Mouse (Mus musculus) CH12.LX (cell line): Measurements from ENCODE around the gene Kcnk6. TPM values are rescaled to one million over a fixed set of nuclear protein-coding genes. Genes with fewer than 3 reads are reported as not detected.
A peak's percentile ranks its signal among the peaks of the same experiment; 100 is the strongest.

ENCODE experiments used
- DNase-seq: peaks from one replicate; pipeline ENCODE4 v3.0.0-alpha.2; 2013; ENCODE audit errors: extremely low read depth
- H3K27ac ChIP-seq: 2 replicates; pipeline ENCODE4 v1.5.1; 2012; ENCODE audit warnings: low read depth, mild to moderate bottlenecking, control low read depth, moderate library complexity; ENCODE audit not compliant: insufficient read depth
- H3K27me3 ChIP-seq: replicated peaks from 2 replicates; pipeline ENCODE3; 2012; ENCODE audit warnings: inconsistent platforms
- H3K36me3 ChIP-seq, 2 experiments: replicated peaks in 1 of 2; 2 replicates each; pipeline versions ENCODE3 to v1.6.1; 2012; ENCODE audit warnings: inconsistent platforms in 1 of 2, low read length in 1 of 2, mild to moderate bottlenecking in 1 of 2, mixed read lengths in 1 of 2, moderate library complexity in 1 of 2; ENCODE audit not compliant: control insufficient read depth in 1 of 2, insufficient read depth in 1 of 2
- H3K4me1 ChIP-seq, 2 experiments: 2 replicates each; pipeline ENCODE4 v1.6.1; 2012; ENCODE audit warnings: inconsistent platforms in 1 of 2, moderate library complexity in 1 of 2; ENCODE audit not compliant: insufficient read depth in 2 of 2, control insufficient read depth in 1 of 2
- H3K4me2 ChIP-seq: 2 replicates; pipeline ENCODE4 v1.6.1; 2012; ENCODE audit warnings: low read depth, mild to moderate bottlenecking, control low read depth; ENCODE audit not compliant: poor library complexity, insufficient read depth, severe bottlenecking
- H3K4me3 ChIP-seq, 3 experiments: fragments of 150-350 bp in 1 of 3; sonication (generic) in 1 of 3; replicated peaks in 1 of 3; 2 replicates each; pipeline versions ENCODE3 to v1.5.1; 2011 to 2012; ENCODE audit warnings: low read depth in 2 of 3, low read length in 2 of 3, mild to moderate bottlenecking in 2 of 3, moderate library complexity in 2 of 3, control low read depth in 1 of 3, improper control_type of control experiment in 1 of 3, inconsistent platforms in 1 of 3, mixed read lengths in 1 of 3; ENCODE audit not compliant: poor library complexity in 1 of 3
- H3K79me2 ChIP-seq: replicated peaks from 2 replicates; pipeline ENCODE4 v1.6.1; 2012; ENCODE audit warnings: mild to moderate bottlenecking, moderate library complexity; ENCODE audit not compliant: control insufficient read depth, poor library complexity, insufficient read depth, severe bottlenecking; ENCODE audit errors: extremely low read depth
- H3K9ac ChIP-seq: 2 replicates; pipeline ENCODE4 v1.6.1; 2012; ENCODE audit warnings: low read depth, mild to moderate bottlenecking, control low read depth, moderate library complexity; ENCODE audit not compliant: insufficient read depth
- H3K9me3 ChIP-seq: replicated peaks from 2 replicates; pipeline ENCODE3; 2012; ENCODE audit warnings: low read length, inconsistent platforms, mixed read lengths
- BHLHE40 ChIP-seq: IDR thresholded peaks from 2 replicates; pipeline ENCODE4 v1.6.1; 2011; ENCODE audit warnings: mild to moderate bottlenecking, low read depth, low read length, improper control_type of control experiment
- E2F4 ChIP-seq: IDR thresholded peaks from 2 replicates; pipeline ENCODE4 v1.6.1; 2011; ENCODE audit warnings: low read depth, low read length, improper control_type of control experiment; ENCODE audit not compliant: insufficient replicate concordance
- EP300 ChIP-seq: IDR thresholded peaks from 2 replicates; pipeline ENCODE4 v1.6.1; 2011; ENCODE audit warnings: low read length, improper control_type of control experiment
- HCFC1 ChIP-seq: IDR thresholded peaks from 2 replicates; pipeline ENCODE4 v1.6.1; 2012; ENCODE audit warnings: low read depth, mild to moderate bottlenecking, inconsistent platforms, low read length, improper control_type of control experiment
- JUN ChIP-seq: IDR thresholded peaks from 2 replicates; pipeline ENCODE4 v1.6.1; 2011; ENCODE audit warnings: low read depth, mild to moderate bottlenecking, low read length, improper control_type of control experiment, moderate library complexity; ENCODE audit not compliant: insufficient read depth
- JUND ChIP-seq: conservative IDR thresholded peaks from 2 replicates; pipeline ENCODE4 v1.6.1; 2011; ENCODE audit warnings: low read depth, low read length, improper control_type of control experiment
- KAT2A ChIP-seq: IDR thresholded peaks from 2 replicates; pipeline ENCODE4 v1.6.1; 2012; ENCODE audit warnings: low read length, improper control_type of control experiment, inconsistent platforms; ENCODE audit not compliant: insufficient replicate concordance
- MAFK ChIP-seq: IDR thresholded peaks from 2 replicates; pipeline ENCODE4 v1.6.1; 2011; ENCODE audit warnings: low read length, improper control_type of control experiment; ENCODE audit not compliant: insufficient replicate concordance
- MAZ ChIP-seq: IDR thresholded peaks from 2 replicates; pipeline ENCODE4 v1.6.1; 2012; ENCODE audit warnings: low read depth, mild to moderate bottlenecking, inconsistent platforms, low read length, improper control_type of control experiment, moderate library complexity
- MXI1 ChIP-seq: IDR thresholded peaks from 2 replicates; pipeline ENCODE4 v1.6.1; 2011; ENCODE audit warnings: mild to moderate bottlenecking, low read depth, low read length, improper control_type of control experiment
- NELFE ChIP-seq: IDR thresholded peaks from 2 replicates; pipeline ENCODE4 v1.6.1; 2011; ENCODE audit warnings: low read depth, low read length, improper control_type of control experiment
- NRF1 ChIP-seq: IDR thresholded peaks from 2 replicates; pipeline ENCODE4 v1.6.1; 2014; ENCODE audit warnings: low read depth, mild to moderate bottlenecking, inconsistent platforms, low read length, improper control_type of control experiment, moderate library complexity
- PAX5 ChIP-seq: IDR thresholded peaks from 2 replicates; pipeline ENCODE4 v1.6.1; 2012; ENCODE audit warnings: low read length, inconsistent platforms, mixed read lengths
- SMC3 ChIP-seq: IDR thresholded peaks from 2 replicates; pipeline ENCODE4 v1.6.1; 2011; ENCODE audit warnings: low read depth, low read length, improper control_type of control experiment
- TCF12 ChIP-seq: IDR thresholded peaks from 2 replicates; pipeline ENCODE4 v1.6.1; 2014; ENCODE audit warnings: low read depth, mild to moderate bottlenecking, inconsistent platforms, low read length, improper control_type of control experiment
- UBTF ChIP-seq: IDR thresholded peaks from 2 replicates; pipeline ENCODE4 v1.6.1; 2012; ENCODE audit warnings: low read depth, mild to moderate bottlenecking, inconsistent platforms, low read length, improper control_type of control experiment, moderate library complexity
- USF1 ChIP-seq: IDR thresholded peaks from 2 replicates; pipeline ENCODE4 v1.6.1; 2014; ENCODE audit warnings: low read depth, mild to moderate bottlenecking, inconsistent platforms, low read length, improper control_type of control experiment
- USF2 ChIP-seq: conservative IDR thresholded peaks from 2 replicates; pipeline ENCODE4 v1.6.1; 2011; ENCODE audit warnings: low read depth, low read length, improper control_type of control experiment
- ZC3H11A ChIP-seq: IDR thresholded peaks from 2 replicates; pipeline ENCODE4 v1.6.1; 2012; ENCODE audit warnings: low read depth, mild to moderate bottlenecking, inconsistent platforms, low read length, improper control_type of control experiment
- ZNF384 ChIP-seq: IDR thresholded peaks from 2 replicates; pipeline ENCODE4 v1.6.1; 2012; ENCODE audit warnings: low read depth, low read length, improper control_type of control experiment, inconsistent platforms
- dilution Hi-C: fragments of 300-500 bp; cut with MboI; formaldehyde crosslinking; loops from 2 replicates; pipeline ENCODE4 v1.14.3; 2020; ENCODE audit warnings: low sequenced_read_pairs; ENCODE audit not compliant: extremely low pct_unique_long_range_greater_than_20kb, extremely low pct_ligation_motif_present
- in situ Hi-C: fragments of 300-500 bp; cut with MboI; formaldehyde crosslinking; loops from 3 replicates; pipeline ENCODE4 v1.14.3; 2019; ENCODE audit warnings: low sequenced_read_pairs, low pct_ligation_motif_present, low pct_unique_long_range_greater_than_20kb, mixed read lengths
- polyA plus RNA-seq: library from polyadenylated mRNA; unstranded; fragments of >175 nt; gene quantifications from 2 replicates; pipeline ENCODE4 v1.2.1, GENCODE M21; 2012; ENCODE audit warnings: low read depth; ENCODE audit not compliant: insufficient read length
- total RNA-seq, 2 experiments: library from RNA; depleted of rRNA; stranded (reverse); fragments of 300-350 nt in 1 of 2; fragments of >200 nt in 1 of 2; gene quantifications; 2 replicates each; pipeline ENCODE4 v1.2.3; 2012 to 2014

Gene Kcnk6
- total and polyA plus RNA-seq, 3 experiments = 1.9 to 4.0 (median 2.2) TPM

DNA sequence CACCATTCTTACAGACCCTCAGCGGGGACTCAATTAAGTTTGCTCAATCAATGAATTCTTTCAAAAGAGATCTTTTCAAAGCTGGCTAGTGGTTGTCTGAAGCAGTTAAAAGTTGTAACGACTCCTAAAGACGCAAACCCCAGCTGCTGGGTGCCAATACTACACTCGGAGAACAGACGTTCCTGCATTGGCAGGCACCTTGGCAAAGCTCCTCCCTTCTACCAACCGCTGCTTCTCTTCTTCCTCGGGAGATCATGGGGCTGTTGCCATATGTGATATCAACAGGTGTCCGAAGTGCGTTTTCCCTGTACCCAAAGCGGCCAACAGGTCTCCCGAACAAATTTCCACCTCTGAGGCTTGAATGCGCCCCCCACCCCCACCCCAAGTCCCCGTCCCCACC lies 48.5 kb upstream of the Kcnk6 start:
- Histone ChIP-seq H3K4me1 (peaks cover 0 to 4% of the 10 kb centered on the region in 2 experiments; a peak in 2 of 4 replicates), H3K79me2 (no peaks in the 10 kb centered on the region), H3K36me3 (no peaks in the 10 kb centered on the region), H3K4me2 (peak overlapping the region; percentile 80), H3K27me3 (peaks cover 33% of the 10 kb centered on the region), H3K9ac (peak overlapping the region; percentile 64; the same call in 1 of the 2 replicates), H3K4me3 (peak overlapping the region in 2 of 3 experiments; percentile 32 to 65), H3K27ac (no peak overlapping the region), H3K9me3 (peaks cover 3% of the 10 kb centered on the region)
- dilution Hi-C loops = no loop called here
- DNase-seq = no peak
- TF ChIP-seq HCFC1 = no peak
- in situ Hi-C loops = no loop called here

DNA sequence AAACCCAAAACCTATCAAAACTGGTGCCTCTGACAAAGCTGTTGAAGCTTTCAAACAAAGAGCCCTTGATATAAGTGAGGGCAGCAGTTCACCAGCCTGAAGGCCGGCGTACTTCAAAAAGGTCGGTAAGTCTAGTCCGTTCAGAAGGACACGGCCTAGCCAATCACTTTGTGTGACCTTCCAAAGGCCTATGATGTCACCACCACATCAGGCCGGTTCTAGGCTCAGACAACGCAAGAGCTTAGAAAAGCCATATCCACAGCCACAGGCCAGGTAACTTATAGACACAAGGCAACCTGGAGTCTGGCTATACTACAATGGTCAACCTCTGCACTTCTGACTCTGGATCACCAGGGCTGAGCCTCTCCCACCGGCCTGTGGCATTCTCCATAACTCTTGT lies 47.6 kb upstream of the Kcnk6 start:
- Histone ChIP-seq H3K27ac (no peak overlapping the region), H3K79me2 (no peaks in the 10 kb centered on the region), H3K9ac (no peak overlapping the region), H3K4me2 (no peak overlapping the region), H3K36me3 (no peaks in the 10 kb centered on the region), H3K4me3 (no peak overlapping the region), H3K4me1 (peaks cover 0 to 4% of the 10 kb centered on the region in 2 experiments; a peak in 2 of 4 replicates), H3K9me3 (peaks cover 3% of the 10 kb centered on the region), H3K27me3 (peaks cover 32% of the 10 kb centered on the region)
- in situ Hi-C loops = no loop called here
- no peak for DNase-seq
- dilution Hi-C loops = no loop called here
- no peak for TF ChIP-seq TCF12
- TF ChIP-seq MXI1 = no peak
- TF ChIP-seq SMC3 = no peak

DNA sequence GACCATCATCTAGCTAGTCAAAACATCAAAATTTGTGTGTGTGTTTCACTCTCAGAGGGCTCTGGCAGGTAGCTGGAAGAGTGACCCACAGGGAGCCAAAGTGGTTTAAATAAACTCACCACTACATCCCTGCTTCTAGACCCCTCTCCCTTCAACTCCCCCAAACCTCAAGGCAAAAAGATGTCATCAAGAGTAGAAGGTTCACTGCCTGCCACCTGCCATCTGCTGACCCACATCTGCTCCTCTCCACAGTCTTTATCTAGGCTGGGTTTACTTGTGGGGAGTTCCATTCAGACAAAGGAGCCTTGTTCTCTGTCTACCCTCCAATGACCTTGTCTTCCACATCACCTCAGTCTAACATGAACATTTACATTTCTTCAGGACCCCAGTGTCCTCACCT lies 46.9 kb upstream of the Kcnk6 start:
- in situ Hi-C loops = no loop called here
- no peak overlapping the region for H3K9ac ChIP-seq

More for the DNA sequence above, 46.9 kb upstream of the Kcnk6 start:
- no peak overlapping the region for H3K4me3 ChIP-seq
- peaks cover 27% of the 10 kb centered on the region for H3K27me3 ChIP-seq
- H3K79me2 ChIP-seq = no peaks in the 10 kb centered on the region
- DNase-seq = no peak
- no peak overlapping the region for H3K4me2 ChIP-seq
- no peak overlapping the region for H3K27ac ChIP-seq
- peaks cover 0 to 4% of the 10 kb centered on the region in 2 experiments; a peak in 2 of 4 replicates for H3K4me1 ChIP-seq
- dilution Hi-C loops = no loop called here
- H3K36me3 ChIP-seq = no peaks in the 10 kb centered on the region
- peaks cover 3% of the 10 kb centered on the region for H3K9me3 ChIP-seq
- TF ChIP-seq E2F4 (no peak), NELFE (no peak), JUND (no peak), MAFK (no peak), HCFC1 (no peak), EP300 (no peak), UBTF (no peak), PAX5 (no peak), MXI1 (no peak), JUN (no peak), ZNF384 (no peak), BHLHE40 (no peak), USF1 (no peak), KAT2A (no peak), USF2 (no peak), MAZ (no peak), SMC3 (no peak), ZC3H11A (no peak), NRF1 (no peak), TCF12 (no peak)
- TF ChIP-seq, all 38 proteins: peak for 0
